Mouse (Mus musculus): ENCODE data around the gene Lrrc29.

Lrrc29 gene

DNA sequence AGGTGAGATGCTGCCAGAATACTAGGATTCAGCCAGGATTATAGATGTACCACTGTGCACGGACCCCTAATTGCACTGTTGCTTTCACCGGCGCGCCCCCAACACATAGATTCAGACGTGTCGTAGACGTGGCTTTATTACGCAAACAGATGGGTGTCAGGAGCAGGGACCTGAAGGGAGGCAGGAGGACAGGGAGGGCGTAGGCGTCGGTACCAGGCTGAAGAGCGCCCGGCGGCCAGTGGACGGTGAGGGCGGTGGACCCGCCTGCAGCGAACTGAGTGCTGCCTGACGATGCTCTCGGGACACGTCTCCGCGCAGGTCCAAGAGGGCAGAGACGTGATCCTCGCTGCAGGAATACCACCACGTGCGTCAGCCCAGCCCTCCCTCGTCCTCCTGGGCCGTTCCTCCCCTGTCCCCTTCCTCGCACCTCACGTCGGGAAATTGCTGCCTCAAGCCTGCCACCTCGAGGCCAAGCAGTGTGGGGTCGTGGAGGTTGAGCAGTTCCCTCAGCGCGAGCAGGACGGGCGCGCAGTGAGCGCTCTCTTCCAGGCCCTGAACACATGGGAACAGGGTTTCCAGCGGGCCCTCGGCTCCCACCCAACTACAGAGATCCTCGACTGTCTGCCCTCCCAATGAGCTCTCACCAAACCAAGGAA, 36.1 kb downstream of the Lrrc29 start, which contains the start of gene 4931428F04Rik:
TSS of gene 4931428F04Rik (minus strand) at position 60 of the 656 bp plus-strand sequence.
- no peak for DNase-seq (ENCODE audit: low spot score)

DNA sequence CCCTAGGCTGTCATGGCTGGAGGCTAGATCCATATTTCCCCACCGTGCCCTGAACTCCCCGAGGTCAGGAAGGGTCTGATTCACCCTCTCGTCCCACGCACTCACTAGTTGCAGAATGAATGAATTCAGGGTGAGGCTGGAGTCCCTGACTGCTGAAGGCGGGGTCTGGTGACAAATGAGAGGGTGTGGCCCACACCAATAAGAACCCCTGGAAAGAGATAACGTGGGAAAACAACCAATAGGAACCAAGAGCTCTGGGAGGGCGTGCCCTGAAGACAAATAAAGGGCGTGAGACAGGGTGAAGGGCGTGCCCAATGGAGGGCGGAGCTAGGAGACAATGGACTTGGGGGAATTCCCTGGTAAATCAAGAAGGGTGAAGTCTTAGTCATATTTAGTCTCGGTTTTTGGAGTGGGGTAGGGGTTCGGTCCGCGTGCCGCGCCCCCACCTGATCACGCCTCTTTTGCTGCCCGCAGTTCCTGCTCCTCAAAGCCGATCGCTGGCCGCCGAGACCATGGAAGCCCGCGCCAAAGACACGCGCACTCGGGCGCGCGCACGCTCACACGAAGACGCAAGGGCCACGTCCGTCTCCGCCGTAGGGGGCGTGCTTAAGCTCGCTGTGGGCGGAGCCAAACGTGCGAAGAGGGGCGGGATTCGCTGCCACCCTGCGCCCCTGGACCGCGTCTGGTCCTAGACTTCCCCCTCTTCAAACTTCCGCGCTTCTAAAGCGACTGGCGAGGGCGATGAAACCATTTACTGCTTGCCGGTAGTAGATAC, 36.9 kb downstream of the Lrrc29 start:
- DNase-seq (ENCODE audit: low spot score) = peak; percentile 85

DNA sequence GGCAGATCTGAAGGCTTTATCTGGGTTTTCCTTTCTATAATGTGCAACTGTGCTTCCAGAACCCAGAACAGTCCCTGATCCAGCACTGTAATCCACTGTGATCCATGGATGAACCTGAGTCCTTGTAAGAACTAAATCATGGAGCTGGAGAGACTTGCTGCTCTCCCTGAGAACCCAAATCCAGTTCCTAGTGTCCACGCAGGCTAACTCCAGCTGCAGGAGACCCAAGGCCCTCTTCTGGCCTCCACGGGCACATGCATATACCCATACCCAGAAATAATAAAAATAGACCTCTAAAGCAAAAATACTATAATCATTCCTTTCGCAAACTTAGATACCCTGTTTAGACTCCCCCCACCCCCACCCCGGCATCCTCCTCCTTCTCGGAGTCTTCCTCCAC, 37.8 kb downstream of the Lrrc29 start:
- no peak for DNase-seq (ENCODE audit: low spot score)

DNA sequence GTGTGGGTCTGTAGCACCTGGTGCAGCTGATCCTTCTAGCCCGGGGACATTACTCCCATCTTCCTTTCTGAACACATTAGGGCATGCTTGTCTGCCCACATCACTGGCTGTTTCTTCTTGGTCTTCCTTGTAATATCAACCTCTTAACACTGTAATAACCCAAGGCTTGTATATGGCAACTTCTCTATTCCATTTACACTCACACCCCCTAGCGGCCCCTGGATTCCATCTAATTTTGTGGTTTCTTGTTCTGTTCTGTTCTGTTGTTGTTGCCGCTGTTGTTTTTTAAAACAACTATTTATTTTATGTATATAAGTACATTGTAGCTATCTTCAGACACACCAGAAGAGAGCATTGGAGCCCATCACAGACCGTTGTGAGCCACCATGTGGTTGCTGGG, 39.2 kb downstream of the Lrrc29 start:
- DNase-seq (ENCODE audit: low spot score) = no peak

DNA sequence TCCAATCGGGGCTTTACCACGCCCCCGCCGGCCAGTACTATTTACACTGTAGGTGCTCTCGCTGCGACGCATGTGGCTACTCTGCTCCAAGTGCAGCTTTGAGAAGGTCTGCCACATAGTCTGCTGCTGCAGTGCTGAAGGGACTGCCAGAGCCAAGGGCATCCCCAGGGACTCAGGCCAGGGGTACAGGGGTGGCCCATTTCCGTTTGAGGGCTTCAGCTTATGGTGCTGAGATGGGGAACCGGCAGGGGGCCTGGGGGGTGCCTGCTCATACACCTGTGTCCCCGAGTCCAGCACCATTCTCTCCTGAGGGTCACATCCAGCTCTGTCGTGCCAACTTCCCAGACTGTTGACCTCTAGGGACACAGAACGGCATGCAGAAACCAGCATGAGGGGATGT, 40.6 kb downstream of the Lrrc29 start:
- DNase-seq (ENCODE audit: low spot score) = no peak

DNA sequence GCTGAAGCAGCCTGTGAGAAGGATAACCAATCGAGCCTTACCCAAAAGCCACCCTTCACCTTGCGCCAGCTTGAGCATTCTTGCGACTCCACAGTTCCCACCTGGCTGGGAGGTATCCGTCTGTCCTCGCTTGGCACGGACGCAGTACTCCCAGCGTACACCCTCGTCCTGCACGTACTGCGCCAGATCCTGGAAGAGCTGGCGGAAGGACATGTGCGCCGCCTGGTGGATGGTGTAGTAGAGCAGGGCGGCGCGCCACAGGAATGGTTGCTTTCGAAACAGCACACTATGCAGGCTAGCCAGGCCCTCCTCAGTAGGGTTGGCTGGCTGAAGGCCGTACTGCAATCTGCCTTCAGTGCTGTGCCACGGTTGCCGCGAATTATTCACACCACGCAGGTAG, 43.0 kb downstream of the Lrrc29 start:
- DNase-seq (ENCODE audit: low spot score) = no peak

DNA sequence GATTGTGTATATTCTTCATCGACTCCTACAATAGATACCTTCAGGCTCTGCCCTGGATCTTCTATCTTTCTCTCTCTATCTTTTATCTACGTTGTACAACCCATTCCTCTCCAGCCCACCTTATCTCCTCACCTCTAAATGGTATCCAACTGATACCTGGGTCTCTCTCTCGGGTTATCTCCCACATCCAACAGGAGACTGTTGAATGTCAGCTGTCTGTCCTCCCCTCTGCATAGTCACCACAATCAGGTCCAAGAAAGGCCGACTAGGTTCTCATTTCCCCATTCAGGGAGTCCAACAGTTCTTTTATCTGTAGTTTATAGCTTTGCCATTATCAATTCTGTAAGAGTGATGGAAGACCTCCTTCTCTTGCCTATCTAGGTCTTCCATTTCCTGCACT, 43.8 kb downstream of the Lrrc29 start:
- no peak for DNase-seq (ENCODE audit: low spot score)

DNA sequence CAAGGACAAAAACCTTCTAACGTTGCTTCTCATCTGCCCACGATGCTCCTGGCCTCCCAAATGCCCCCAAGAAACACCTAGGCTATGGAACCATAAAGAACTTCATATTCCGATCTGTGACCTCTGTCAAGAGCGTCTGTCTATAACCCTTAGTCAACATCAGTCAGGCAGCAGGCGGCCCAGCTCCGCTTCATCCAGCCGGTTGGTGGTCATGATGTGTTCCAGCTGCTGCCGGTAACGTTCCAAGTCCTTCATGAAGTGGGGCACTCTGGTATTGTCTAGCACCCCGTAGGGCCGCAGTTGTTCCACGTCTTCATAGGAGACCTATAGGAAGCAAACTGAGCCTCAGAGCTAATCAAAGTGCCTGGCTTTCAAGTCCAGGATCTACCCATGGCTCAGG, 44.3 kb downstream of the Lrrc29 start:
- DNase-seq (ENCODE audit: low spot score) = no peak

DNA sequence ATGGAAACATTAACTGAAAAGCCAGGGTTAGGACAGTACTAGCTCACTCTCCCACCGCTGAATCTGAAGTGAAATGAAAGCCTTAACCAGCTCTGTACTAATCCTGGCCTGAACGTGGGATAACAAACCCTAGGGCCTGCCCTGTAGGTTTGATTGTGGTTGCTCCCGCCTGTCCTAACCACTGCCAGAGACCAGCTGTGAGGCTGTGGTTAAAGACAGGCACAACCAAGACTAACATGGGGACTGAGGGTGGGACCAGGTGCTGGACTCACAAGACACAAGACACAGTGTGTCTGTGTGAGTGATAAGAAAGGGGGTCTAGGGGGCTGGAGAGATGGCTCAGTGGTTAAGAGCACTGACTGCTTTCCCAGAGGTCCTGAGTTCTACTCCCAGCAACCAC, 45.5 kb downstream of the Lrrc29 start:
- DNase-seq (ENCODE audit: low spot score) = no peak

DNA sequence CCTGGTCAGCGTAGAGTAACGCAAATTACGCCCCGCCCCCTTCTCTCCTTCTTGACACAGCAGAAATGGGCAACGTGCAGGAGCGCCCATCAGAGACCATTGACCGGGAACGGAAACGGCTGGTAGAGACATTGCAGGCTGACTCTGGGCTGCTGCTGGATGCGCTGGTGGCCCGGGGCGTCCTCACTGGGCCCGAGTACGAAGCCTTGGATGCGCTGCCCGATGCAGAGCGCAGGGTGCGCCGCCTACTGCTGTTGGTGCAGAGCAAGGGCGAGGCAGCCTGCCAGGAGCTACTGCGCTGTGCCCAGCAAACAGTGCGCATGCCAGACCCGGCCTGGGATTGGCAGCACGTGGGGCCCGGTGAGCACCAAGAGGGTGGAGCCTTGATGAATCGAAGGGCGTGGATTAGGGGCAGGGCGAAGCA, 47.2 kb downstream of the Lrrc29 start:
- no peak for DNase-seq (ENCODE audit: low spot score)

DNA sequence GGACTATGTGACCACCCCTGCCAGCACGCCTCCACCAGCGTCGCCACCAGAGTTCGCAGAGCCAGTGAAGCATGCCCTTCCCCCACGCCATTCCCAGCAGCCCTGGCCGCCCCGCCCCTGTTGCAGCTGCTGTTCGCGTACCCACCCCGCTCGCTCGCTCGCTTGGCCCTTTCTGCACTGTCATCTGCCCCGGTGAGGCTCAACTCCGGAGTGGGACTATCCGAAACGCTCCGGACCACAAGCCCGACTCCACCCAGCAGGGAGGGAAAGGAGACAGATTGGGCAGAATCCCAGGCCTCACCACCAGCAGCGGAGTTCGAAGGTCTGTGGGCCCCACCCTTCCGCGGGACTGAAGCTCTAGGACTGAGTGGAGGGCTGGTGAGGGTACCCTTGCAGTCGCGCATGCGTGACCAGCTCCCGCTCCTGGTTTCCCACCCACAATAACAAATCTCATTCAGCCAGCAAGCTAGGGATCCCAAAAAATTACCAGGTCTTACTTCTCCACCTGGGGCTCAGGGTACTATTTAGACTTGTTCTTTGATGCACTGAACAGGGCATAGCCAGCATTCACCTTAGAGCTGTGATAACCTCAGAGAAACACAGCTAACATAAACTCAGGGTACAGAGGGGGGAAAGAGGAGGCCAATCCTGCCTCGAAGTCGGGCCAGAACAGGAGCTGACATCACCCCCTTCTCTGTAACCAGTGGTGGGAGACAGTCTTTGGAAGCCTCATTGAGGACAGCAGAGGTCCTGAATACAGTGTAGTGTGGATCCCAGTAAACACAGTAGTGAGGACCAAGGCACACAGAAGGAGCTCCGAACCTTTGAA, 49.6 kb downstream of the Lrrc29 start:
- no peak for DNase-seq (ENCODE audit: low spot score)

DNA sequence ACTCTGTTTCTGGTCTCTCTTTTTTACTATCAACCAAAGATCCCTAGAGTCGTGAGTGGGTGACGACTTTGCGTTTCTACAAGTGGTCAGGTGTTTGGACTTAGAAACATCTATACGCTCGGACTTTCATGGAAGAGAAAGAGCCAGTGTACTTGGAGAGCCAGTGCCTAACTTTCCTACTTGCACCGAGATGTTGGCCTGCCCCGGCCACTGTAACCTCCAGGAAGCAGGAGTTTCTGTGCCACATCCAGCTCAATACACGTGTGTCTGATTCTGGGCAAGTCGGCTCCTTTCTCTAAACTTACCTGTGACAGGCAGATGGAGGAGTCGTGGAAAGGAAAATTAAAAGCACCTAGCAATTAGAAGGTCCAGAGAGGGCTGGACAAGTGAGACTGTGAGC, 50.2 kb downstream of the Lrrc29 start, which contains the start of gene Nol3:
TSS of gene Nol3 (plus strand) at position 301 of the 400 bp plus-strand sequence.
- no peak for DNase-seq (ENCODE audit: low spot score)

DNA sequence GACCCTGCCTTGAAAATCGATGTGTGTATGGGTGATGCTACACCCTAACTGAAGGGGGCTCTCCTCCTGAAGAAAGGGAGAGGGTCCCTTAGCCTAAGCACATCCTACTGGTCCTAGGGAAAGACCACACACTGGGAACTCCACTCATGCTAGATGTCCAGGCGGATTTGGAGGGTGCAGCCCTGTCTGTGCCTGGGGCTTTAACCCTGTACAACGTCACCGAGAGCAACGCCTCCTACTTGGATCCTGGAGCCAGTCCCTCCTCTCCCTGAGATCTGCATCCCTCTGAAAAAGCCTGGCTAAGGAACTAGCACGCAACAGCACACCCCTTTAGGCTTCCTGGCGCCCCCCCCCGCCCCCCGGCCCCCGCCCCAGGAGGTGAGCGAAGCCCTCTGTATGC, 50.7 kb downstream of the Lrrc29 start:
- DNase-seq (ENCODE audit: low spot score) = no peak

DNA sequence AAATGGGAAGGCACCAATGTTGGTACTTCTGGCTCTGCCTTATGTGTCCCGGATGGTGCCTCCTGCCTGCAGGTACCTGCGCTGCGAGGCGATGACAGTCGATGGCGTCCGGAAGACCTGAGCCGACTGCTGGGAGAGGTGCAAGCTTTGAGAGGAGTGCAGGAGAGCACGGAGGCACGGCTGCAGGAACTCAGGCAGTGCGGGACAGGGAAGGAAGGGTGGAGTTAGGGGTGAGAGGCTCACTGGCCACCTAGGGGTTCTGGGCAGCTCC, 55.2 kb downstream of the Lrrc29 start:
- DNase-seq (ENCODE audit: low spot score) = no peak

DNA sequence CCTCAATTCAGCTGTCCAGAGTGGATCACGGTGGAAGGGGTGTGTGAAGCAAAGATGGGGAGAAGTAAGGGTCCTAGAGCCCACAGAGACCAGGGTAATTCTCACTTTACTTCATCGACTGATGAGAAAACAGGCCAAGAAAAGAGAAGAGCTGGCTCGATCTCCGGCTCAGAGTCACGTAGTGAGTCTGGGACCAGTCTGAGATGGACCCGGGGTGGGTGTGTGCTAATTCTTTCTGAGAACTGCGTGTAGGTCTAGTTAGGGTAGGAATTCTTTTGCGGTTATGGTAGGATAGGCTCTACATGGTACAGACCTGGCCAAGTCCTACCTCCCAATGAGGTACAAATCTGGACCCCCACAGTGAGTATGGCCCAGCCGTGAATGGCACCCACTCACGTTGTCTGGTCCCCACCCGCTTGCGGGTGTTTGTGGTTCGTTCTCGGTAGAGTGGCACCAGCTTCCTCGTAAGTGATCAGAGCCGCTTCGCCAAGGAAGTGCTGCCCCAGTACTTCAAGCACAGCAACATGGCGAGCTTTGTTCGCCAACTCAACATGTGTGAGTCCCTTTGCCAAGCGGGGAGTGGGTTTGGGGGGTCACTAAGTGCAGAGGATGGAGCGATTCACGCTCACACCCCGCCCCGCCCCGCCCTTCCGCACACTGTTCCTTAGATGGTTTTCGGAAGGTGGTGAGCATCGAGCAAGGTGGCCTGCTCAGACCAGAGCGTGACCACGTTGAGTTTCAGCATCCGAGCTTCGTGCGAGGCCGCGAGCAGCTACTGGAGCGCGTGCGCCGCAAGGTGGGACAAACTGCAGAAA, 55.8 kb downstream of the Lrrc29 start:
- DNase-seq (ENCODE audit: low spot score) = no peak

DNA sequence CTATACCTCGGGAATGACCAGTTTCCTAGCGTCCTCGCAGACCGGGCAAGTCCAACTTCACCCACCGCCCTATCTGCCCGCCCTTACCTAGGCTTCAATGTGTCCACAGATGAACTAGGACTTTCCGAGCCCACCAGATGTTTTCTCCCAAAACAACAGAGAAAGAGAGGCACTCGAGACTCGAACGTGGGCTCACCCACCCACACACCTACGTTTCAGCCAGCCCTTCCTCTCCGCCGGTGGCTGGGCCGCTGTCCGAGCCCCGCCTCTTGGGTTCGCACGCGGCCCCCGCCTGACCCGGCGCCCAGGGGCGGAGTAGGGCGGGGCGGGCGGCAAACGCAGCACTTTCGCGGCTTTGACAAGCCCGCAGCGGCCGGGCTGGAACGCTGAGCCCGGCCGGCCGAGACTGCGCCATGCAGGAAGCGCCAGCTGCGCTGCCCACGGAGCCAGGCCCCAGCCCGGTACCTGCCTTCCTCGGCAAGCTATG, 56.6 kb downstream of the Lrrc29 start, which contains the start of gene Hsf4:
TSS of gene Hsf4 (plus strand) at position 341 of the 487 bp plus-strand sequence.
- no peak for DNase-seq (ENCODE audit: low spot score)

DNA sequence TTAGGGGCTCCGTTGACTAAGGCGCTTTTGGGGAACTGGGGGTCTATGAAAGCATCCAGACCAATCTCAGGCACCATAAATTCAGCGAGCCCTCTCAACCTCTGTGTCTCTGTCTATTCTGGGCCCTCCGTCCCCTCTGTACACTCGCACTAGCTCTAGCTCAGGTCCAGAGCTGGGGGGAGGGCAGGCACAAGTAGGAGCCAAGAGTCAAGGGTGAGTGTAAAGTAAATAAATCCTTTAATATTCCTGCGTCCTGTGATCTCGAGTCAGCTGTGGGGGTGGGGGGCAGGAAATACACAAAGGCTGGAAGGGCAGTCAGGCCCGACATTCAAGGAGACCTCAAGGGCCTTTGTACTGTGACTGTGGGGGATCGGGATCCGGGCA, 57.0 kb downstream of the Lrrc29 start:
- no peak for DNase-seq (ENCODE audit: low spot score)

DNA sequence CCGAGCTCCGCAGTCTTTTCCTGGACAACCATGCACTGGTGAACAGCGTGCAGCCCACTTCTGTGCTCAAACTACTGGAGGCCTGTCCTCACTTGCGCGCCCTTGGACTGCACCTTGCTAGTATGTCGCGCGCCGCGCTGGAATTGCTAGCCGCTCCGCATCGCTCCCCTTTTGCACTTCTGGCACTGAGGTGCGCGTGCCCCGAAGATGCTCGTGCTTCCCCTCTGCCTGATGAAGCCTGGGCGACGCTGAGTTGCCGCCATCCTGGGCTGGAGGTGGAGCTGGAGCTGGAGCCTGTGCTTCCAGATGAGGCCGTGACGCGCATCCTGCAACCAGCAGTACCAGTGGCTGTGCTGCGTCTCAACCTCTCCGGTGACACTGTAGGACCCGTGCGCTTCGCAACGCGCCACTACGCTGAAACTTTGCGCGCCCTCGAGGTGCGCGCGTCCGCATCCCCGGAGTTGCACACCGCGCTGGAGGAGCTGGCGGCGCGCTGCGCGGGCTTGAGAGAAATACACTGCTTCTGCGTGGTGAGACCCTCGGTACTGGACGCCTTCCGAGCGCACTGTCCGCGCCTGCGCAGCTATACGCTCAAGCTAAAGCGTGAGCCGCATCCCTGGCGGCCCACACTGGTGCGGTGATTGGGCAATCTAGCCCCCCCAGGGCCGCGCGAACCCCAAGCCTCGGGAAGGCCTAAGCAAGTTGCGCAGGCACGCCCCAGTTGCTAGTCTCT, 57.6 kb downstream of the Lrrc29 start:
- DNase-seq (ENCODE audit: low spot score) = no peak

DNA sequence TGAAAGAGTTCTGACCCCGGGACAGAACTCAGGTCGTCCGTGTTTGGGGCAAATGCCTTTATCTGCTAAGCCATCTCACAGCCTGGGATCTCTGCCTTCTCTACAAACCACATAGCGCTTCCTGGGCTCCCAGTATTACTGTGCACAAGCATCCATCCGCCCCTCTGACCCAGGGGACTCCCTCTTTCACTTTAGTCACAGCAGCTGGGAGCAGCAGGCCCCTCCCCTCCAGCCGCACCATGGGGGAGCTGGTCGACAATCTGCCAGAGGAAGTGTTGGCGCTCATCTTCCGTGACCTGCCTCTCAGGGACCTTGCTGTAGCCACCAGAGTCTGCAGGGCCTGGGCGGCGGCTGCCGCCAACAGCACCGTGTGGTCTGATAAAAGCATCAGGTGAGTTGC, 59.3 kb downstream of the Lrrc29 start:
- DNase-seq (ENCODE audit: low spot score) = no peak

DNA sequence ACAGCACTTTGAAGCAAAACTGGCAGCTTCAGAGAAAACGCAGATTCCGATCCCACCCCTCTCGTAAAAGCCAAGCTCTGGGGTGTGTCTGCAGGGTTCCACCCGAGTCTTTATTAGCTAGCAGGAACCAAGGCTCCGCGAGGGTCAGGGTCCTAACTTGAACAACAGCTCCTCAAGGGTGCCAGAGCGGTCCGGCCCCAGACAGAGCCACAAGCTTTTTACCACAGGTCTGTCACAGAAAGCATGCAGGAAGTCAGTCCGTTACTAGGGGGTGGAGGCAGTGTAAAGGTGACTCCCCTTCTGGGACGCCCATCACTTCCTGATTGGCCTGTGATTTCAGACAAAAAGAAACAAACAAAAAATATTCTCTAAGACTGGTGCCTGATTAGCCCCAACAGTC, 61.0 kb downstream of the Lrrc29 start:
- no peak for DNase-seq (ENCODE audit: low spot score)
